Mouse (Mus musculus): ENCODE measurements around the gene Cldn22. TPM values are rescaled to one million over a fixed set of nuclear protein-coding genes. Genes with fewer than 3 reads are reported as not detected.

Gene Cldn22
- polyA plus RNA-seq, 1 experiment from 2014 or later: not detected

DNA sequence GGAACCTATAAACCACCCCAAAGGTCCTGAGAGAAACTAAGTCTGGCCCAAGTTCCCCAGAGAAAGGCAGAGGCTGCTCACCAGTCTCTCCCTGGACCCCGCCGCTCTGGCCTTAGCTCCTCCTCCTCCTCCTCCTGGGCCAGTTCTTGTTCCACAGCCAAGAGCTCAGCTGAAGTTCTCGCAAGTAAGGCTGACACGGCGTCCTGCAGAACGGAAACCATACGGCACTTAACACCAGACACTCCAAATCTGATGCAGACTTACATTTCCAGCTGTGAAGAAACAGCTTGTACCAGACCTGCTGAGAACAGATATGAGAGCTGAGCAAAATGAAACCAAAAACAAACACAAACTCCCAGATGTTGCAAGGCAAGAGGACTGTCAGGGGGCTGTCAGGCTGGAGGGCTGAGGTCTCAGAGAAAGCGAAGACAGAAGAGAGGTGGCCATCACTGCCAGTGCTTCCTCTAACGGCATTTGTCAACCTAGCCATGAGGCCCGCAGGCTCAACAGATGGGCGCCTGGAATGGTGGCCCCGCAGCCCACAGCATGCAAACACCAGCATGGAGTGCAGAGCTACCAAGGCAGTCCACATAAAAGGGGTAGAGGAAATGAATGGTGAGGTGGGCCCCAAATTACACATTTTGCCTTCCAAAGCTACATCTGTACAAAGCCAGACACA is 27.7 kb downstream of the Cldn22 start:
- Histone ChIP-seq H3K4me3 (ENCODE audit: inconsistent target) (peak overlapping the region; percentile 33), H3K79me2 (ENCODE audit: inconsistent target) (no peaks in the 10 kb centered on the region), H3K27ac (peak overlapping the region; percentile 27), H3K36me3 (ENCODE audit: inconsistent target) (peaks cover 24% of the 10 kb centered on the region)
- WGBS (ENCODE audit: missing documents): 5% methylated on average over 12 of the region's 12 CpGs

DNA sequence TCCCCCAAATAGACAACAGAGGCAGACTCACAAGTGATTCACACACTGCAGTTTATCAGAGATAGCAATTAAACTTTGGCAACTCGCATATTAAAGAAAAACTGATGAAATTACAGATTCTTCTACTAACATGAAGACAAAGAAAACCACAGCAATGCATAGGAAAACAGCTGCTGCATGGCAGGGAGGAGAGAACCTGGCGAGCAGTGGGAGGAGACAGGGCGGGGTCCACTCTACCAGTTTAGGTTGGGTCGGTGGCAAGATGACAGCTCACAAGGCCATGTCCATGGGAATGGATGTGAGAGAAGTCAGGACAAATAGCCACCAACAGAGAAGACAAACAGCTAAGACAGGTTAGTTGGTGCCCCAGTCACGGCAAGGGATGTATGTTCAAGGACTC is 28.5 kb downstream of the Cldn22 start:
- H3K27ac ChIP-seq: 0 out of 2 replicates have a peak overlapping the region, but pooled peaks have one; percentile 27
- peaks cover 21% of the 10 kb centered on the region for H3K36me3 ChIP-seq (ENCODE audit: inconsistent target)
- no peaks in the 10 kb centered on the region for H3K79me2 ChIP-seq (ENCODE audit: inconsistent target)
- no peak overlapping the region for H3K4me3 ChIP-seq (ENCODE audit: inconsistent target)
- 90% methylated on average over 5 of the region's 5 CpGs for WGBS (ENCODE audit: missing documents)

DNA sequence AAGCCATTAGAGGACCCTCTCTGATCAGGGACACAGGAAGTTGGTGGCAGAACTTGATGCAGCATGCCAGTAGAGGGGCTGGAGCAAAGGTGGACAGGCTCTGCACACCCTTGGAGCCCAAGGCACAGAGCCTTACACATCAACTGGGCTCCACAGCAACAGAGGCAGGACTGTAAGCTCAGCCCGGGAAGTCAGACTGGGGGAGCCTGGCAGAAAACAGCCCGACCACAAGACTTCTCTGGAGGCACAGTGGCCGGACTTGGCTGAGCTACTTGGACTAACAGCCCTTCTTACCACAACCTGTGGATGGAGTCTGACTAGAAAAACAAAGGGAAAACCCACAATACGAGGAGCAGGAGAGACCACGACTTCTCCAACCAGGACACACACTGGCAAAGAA is 29.1 kb downstream of the Cldn22 start:
- Histone ChIP-seq H3K79me2 (ENCODE audit: inconsistent target) (no peaks in the 10 kb centered on the region), H3K27ac (no peak overlapping the region), H3K36me3 (ENCODE audit: inconsistent target) (peaks cover 15% of the 10 kb centered on the region), H3K4me3 (ENCODE audit: inconsistent target) (no peak overlapping the region)
- WGBS (ENCODE audit: missing documents): 90% methylated on average over 5 of the region's 5 CpGs

DNA sequence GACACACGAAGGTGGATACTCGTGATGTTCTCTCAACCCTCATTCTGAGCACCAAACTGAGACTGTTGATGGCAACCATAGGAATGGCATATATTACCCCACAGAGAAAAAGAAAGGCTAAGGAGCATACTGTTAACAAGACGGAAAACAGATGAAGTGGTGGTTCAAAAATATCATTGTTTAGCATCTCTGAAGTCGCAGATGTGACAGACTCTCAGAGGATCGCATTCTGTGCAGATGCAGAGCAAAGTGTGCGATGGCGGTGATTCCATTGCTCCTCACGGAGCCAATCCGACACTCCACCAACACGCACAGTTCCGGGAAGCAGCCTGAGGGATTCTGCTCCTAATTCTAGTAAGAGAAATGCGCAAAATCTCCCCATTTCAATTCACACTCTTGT is 35.0 kb downstream of the Cldn22 start:
- Histone ChIP-seq H3K27ac (no peak overlapping the region), H3K4me3 (ENCODE audit: inconsistent target) (no peak overlapping the region), H3K79me2 (ENCODE audit: inconsistent target) (no peaks in the 10 kb centered on the region), H3K36me3 (ENCODE audit: inconsistent target) (peaks cover 19% of the 10 kb centered on the region; the same call in 1 of the 2 replicates)
- WGBS (ENCODE audit: missing documents): 95% methylated on average over 12 of the region's 12 CpGs

DNA sequence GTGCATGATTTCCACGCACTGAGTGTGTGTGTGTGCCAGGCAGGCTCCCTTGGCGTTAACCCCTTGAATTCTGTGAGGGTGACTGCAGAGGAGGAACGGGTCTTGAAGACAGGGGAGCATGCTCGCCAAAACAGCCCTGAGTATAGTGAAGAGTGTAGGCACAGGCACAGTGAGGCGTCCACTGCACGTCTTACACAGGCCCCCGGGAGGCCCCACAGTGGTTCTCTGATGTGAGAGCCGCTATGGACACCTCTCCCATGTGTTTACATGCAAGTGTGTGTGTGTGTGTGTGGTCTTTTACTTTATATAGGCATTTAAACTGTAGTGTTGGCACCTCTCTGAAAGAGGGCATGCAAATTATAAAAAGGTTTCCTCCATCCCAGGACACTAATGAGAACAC is 42.3 kb downstream of the Cldn22 start:
- Histone ChIP-seq H3K36me3 (ENCODE audit: inconsistent target) (peaks cover 42% of the 10 kb centered on the region), H3K4me3 (ENCODE audit: inconsistent target) (no peak overlapping the region), H3K79me2 (ENCODE audit: inconsistent target) (no peaks in the 10 kb centered on the region), H3K27ac (no peak overlapping the region)
- WGBS (ENCODE audit: missing documents): 92% methylated on average over 8 of the region's 8 CpGs

DNA sequence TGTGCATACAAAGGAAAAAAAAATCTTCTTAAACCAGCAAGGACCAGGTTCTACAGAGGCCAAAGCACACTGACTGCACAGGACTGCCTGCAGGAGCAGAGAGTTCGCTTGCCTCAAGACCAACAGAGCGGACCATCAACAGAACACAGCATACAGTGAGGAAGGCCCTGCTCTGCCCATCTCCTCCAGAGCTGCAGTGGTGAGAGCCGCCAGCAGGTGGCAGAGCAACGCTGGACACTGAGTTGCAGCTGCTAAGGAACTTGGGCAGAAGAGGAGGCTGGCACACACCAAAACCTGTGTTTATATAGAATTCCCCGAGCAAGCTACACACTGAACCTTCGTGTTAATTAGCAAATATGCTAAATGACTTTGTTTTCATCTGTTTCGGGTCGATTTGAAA is 42.8 kb downstream of the Cldn22 start:
- H3K27ac ChIP-seq: no peak overlapping the region
- no peaks in the 10 kb centered on the region for H3K79me2 ChIP-seq (ENCODE audit: inconsistent target)
- 32% methylated on average over 8 of the region's 8 CpGs for WGBS (ENCODE audit: missing documents)
- H3K36me3 ChIP-seq (ENCODE audit: inconsistent target): peaks cover 42% of the 10 kb centered on the region
- H3K4me3 ChIP-seq (ENCODE audit: inconsistent target): no peak overlapping the region

DNA sequence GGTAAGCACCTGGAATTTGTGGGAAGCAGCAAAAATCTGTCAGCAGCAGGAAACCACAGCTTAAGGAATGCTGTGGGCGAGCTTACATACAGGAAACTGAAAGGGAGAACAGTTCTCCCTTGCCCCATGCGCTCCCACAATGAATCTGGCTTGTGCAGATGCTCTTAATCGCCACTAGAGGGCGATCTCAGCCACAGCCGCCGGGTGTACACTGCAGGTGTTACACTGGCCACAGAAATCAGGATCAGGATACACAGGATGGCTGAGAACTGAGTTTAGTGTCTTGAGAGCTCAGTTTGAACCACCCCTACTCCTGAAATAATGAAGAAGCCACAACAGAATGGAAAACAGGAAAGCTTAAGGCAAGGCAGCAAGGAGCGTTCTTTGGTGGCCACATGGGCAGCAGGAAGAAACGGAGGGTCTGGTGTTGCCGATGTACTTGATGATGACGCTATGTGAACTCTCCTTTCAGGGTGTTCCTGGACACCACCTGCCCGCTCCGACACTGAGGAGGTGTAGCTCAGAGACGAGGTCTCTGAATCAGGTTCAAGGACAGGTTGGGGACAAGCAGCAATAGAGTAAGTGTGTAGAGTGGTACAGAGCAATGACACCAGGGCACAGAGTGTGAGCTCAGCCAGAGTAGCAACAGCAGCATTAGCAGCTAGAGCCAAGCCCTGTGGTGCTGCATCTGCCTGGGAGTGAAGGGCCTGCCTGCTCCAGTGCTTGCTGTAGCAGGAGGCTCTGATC is 48.3 kb downstream of the Cldn22 start:
- 55% methylated on average over 13 of the region's 13 CpGs for WGBS (ENCODE audit: missing documents)
- Histone ChIP-seq H3K4me3 (ENCODE audit: inconsistent target) (no peak overlapping the region), H3K36me3 (ENCODE audit: inconsistent target) (peaks cover 15% of the 10 kb centered on the region), H3K79me2 (ENCODE audit: inconsistent target) (no peaks in the 10 kb centered on the region), H3K27ac (no peak overlapping the region)

DNA sequence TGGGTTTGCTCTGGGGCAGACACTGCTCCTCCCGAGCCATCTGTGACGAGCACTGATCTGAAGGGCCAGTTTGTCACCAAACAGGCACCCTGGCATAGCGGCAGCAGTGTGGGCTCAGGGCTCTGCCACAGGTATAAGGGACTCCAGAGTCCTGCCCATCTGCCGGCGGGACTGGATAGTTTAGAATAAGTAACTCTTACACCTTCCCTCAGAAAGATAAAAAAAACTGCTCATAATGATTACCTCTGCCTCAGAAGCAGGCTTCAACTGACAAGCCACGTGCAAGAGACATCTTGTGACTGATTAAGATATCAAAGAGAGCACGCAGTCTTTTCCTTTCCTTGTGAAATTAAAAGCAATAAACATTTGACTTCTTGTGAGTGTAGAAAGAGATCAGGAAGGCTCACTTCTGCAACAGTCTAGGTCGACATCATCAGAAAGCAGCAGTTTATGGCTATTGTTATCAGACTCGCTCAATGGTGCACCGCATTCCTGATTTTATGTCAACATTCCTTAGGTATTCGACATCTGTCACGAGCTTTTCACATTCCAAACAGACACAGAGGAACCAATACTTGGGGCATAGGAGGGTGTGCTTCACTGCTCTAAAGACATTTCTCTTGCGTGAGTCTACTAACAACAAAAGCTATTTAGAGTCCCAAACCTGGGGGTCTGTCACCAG is 50.4 kb downstream of the Cldn22 start:
- 92% methylated on average over 13 of the region's 13 CpGs for WGBS (ENCODE audit: missing documents)
- Histone ChIP-seq H3K36me3 (ENCODE audit: inconsistent target) (no peaks in the 10 kb centered on the region), H3K27ac (no peak overlapping the region), H3K4me3 (ENCODE audit: inconsistent target) (no peak overlapping the region), H3K79me2 (ENCODE audit: inconsistent target) (no peaks in the 10 kb centered on the region)

Other genes starting within 250 kb of the Cldn22 start
- gene Ing2, start 148.9 kb upstream of the Cldn22 start, polyA plus RNA-seq (2018): 12.1 to 21.8 TPM (median 18.8 TPM) in 3 replicates
- 4.7 to 7.6 TPM (median 5.2 TPM) in 3 replicates for gene Cdkn2aip, start 110.5 kb upstream of the Cldn22 start, polyA plus RNA-seq (2018)
- gene Cldn24, start 2.3 kb upstream of the Cldn22 start, polyA plus RNA-seq (2018): not detected in 3 replicates
- 5.6 to 8.6 TPM (median 6.8 TPM) in 3 replicates for gene Wwc2, start 166.4 kb downstream of the Cldn22 start, polyA plus RNA-seq (2018)